ENCODE assay signal across 8 mouse cellular contexts in genomic region chr13:94975828-94976218, GRCm38 (mm10). TPM values are rescaled to one million over a fixed set of nuclear protein-coding genes. Genes with fewer than 3 reads are reported as not detected.
DNase-seq lines count a peak whose midpoint lies in the region; ATAC-seq and TF ChIP-seq lines count a peak whose summit lies in the region.

No protein-coding gene starts in this region.

- ATAC-seq in embryonic facial prominence, embryonic 15.5 days (ENCODE audit: insufficient number of reproducible peaks, low FRiP score, low TSS enrichment, low read depth): no peak
- peak; percentile 55 for ATAC-seq in intestine, embryonic 16.5 days
- peak; percentile 12; the same call in 1 of the 2 replicates for ATAC-seq in neural tube, embryonic 14.5 days (ENCODE audit: low read depth)
- ATAC-seq in megakaryocyte-erythroid progenitor cell, adult 5-6 weeks (replicated peaks; ENCODE audit: low FRiP score, low TSS enrichment, poor library complexity, severe bottlenecking): no peak; the same call in 1 of the 2 replicates

- no peak for TF ChIP-seq CTCF in liver, adult 2 months (IDR thresholded peaks at IDR 0.05; ENCODE audit: low read depth, low read length)

- H3K36me3 ChIP-seq in liver, adult 2 months (ENCODE audit: control insufficient read depth, insufficient read depth, low read length): 0 out of 2 replicates have a peak, but pooled peaks cover under 1% of the 10 kb centered on the region
- peaks cover 3% of the 10 kb centered on the region; the same call in 1 of the 2 replicates for H3K36me3 ChIP-seq in embryonic facial prominence, embryonic 15.5 days
- no peaks in the 10 kb centered on the region for H3K36me3 ChIP-seq in intestine, embryonic 16.5 days (ENCODE audit: control insufficient read depth, insufficient read depth, low read length)
- no peaks in the 10 kb centered on the region for H3K36me3 ChIP-seq in neural tube, embryonic 14.5 days (ENCODE audit: control insufficient read depth, insufficient read depth, low read length)

- no peaks in the 10 kb centered on the region for H3K9me3 ChIP-seq in embryonic facial prominence, embryonic 15.5 days (replicated peaks)
- H3K9me3 ChIP-seq in intestine, embryonic 16.5 days (ENCODE audit: control insufficient read depth, low read length): no peaks in the 10 kb centered on the region
- H3K9me3 ChIP-seq in neural tube, embryonic 14.5 days (ENCODE audit: control insufficient read depth, low read length): no peaks in the 10 kb centered on the region

- H3K4me3 ChIP-seq in liver, adult 2 months (ENCODE audit: insufficient read depth, low read depth, low read length): peak overlapping the region; percentile 92; the same call in 1 of the 2 replicates
- peak overlapping the region; percentile 73 for H3K4me3 ChIP-seq in embryonic facial prominence, embryonic 15.5 days (replicated peaks)
- peak overlapping the region; percentile 76 for H3K4me3 ChIP-seq in intestine, embryonic 16.5 days (ENCODE audit: low read length)
- peak overlapping the region; percentile 72; the same call in 1 of the 2 replicates for H3K4me3 ChIP-seq in neural tube, embryonic 14.5 days (ENCODE audit: low read depth, low read length)

- peak overlapping the region; percentile 47 for H3K4me2 ChIP-seq in embryonic facial prominence, embryonic 15.5 days (replicated peaks)
- H3K4me2 ChIP-seq in intestine, embryonic 16.5 days (ENCODE audit: low read depth, low read length): peak overlapping the region; percentile 61
- H3K4me2 ChIP-seq in neural tube, embryonic 14.5 days (ENCODE audit: low read depth, low read length): peak overlapping the region; percentile 39

- 28% methylated on average over 9 of the region's 9 CpGs for WGBS in liver, adult 2 months
- WGBS in embryonic facial prominence, embryonic 15.5 days: 20% methylated on average over 9 of the region's 9 CpGs
- 13% methylated on average over 9 of the region's 9 CpGs for WGBS in intestine, embryonic 16.5 days
- WGBS in neural tube, embryonic 14.5 days: 34% methylated on average over 9 of the region's 9 CpGs

- no peak overlapping the region for H3K27ac ChIP-seq in liver, adult 2 months (replicated peaks; ENCODE audit: insufficient read depth, low read depth, low read length)
- H3K27ac ChIP-seq in embryonic facial prominence, embryonic 15.5 days (replicated peaks): peak overlapping the region; percentile 98
- peak overlapping the region; percentile 99 for H3K27ac ChIP-seq in intestine, embryonic 16.5 days (ENCODE audit: low read length)
- no peak overlapping the region; the same call in 1 of the 2 replicates for H3K27ac ChIP-seq in neural tube, embryonic 14.5 days (ENCODE audit: low read depth, low read length)

- peak overlapping the region; percentile 54 for H3K9ac ChIP-seq in liver, adult 2 months (ENCODE audit: low read depth, low read length)
- H3K9ac ChIP-seq in embryonic facial prominence, embryonic 15.5 days: peak overlapping the region; percentile 93; the same call in 1 of the 2 replicates
- H3K9ac ChIP-seq in intestine, embryonic 16.5 days (ENCODE audit: low read depth, low read length): peak overlapping the region; percentile 97
- peak overlapping the region; percentile 28; the same call in 1 of the 2 replicates for H3K9ac ChIP-seq in neural tube, embryonic 14.5 days (replicated peaks; ENCODE audit: low read depth, low read length)

- TF ChIP-seq POLR2A in liver, adult 2 months (IDR thresholded peaks at IDR 0.05; ENCODE audit: extremely low read depth, insufficient read depth, low read length): no peak

- peaks cover 1% of the 10 kb centered on the region; the same call in 1 of the 2 replicates for H3K4me1 ChIP-seq in liver, adult 2 months (ENCODE audit: control insufficient read depth, insufficient read depth, low read length)
- H3K4me1 ChIP-seq in embryonic facial prominence, embryonic 15.5 days: peaks cover 14% of the 10 kb centered on the region
- peaks cover 14% of the 10 kb centered on the region for H3K4me1 ChIP-seq in intestine, embryonic 16.5 days (ENCODE audit: control insufficient read depth, insufficient read depth, low read length)
- H3K4me1 ChIP-seq in neural tube, embryonic 14.5 days (ENCODE audit: control insufficient read depth, insufficient read depth, low read length): 0 out of 2 replicates have a peak, but pooled peaks cover 7% of the 10 kb centered on the region

- no peak for DNase-seq in liver, adult 2 months (ENCODE audit: extremely low read depth, low read depth, low spot score)
- DNase-seq in liver: no peak
- DNase-seq in right cerebral cortex, postnatal 14 days: no peak
- no peak for DNase-seq in thymus, adult 18-20 months

- H3K27me3 ChIP-seq in liver, adult 2 months (ENCODE audit: control insufficient read depth, insufficient read depth, low read length): no peaks in the 10 kb centered on the region
- H3K27me3 ChIP-seq in embryonic facial prominence, embryonic 15.5 days: no peaks in the 10 kb centered on the region
- H3K27me3 ChIP-seq in intestine, embryonic 16.5 days (replicated peaks; ENCODE audit: control insufficient read depth, insufficient read depth, low read length): no peaks in the 10 kb centered on the region
- no peaks in the 10 kb centered on the region for H3K27me3 ChIP-seq in neural tube, embryonic 14.5 days (ENCODE audit: control insufficient read depth, insufficient read depth, low read length)

- H3K79me2 ChIP-seq in liver, adult 2 months (ENCODE audit: control insufficient read depth, insufficient read depth, low read length): no peaks in the 10 kb centered on the region

RNA-seq across cellular contexts. Expression of gene Wdr41, which starts 0.3 kb away (rescaled TPM):
- total RNA-seq in liver, adult 2 months (2014; rRNA removed): 8.9 and 10.1 TPM in 2 replicates
- polyA plus RNA-seq in liver, adult 2 months (2012; rRNA removed): 5.0 and 6.1 TPM in 2 replicates
- polyA plus RNA-seq in embryonic facial prominence, embryonic 15.5 days (2015; fragmentation: Nextera tagmentation; extraction: Ambion mirVana): 26.4 and 27.0 TPM in 2 replicates
- 18.4 and 19.6 TPM in 2 replicates for polyA plus RNA-seq in intestine, embryonic 16.5 days (2015; fragmentation: Nextera tagmentation; extraction: Ambion mirVana)
- 28.8 and 31.6 TPM in 2 replicates for polyA plus RNA-seq in neural tube, embryonic 14.5 days (2014; fragmentation: Nextera tagmentation; extraction: Ambion mirVana)
- total RNA-seq in megakaryocyte-erythroid progenitor cell, adult 5-6 weeks (2014; fragmentation: Nextera tagmentation): 18.2 and 20.8 TPM in 2 replicates
- 8.9 and 12.7 TPM in 2 replicates for total RNA-seq in megakaryocyte-erythroid progenitor cell, adult 5-6 weeks (2017)

Comparison
In these comparisons a context has a peak if more than half of its experiments do, and no peak if none do; other contexts are left out.
1. H3K27ac ChIP-seq: peak in embryonic facial prominence, embryonic 15.5 days (single experiment) and intestine, embryonic 16.5 days (single experiment); none in liver, adult 2 months (single experiment) and neural tube, embryonic 14.5 days (single experiment).
2. H3K9ac ChIP-seq: peak in every context shown above with its lines; median percentile 97 in intestine, embryonic 16.5 days; 93 in embryonic facial prominence, embryonic 15.5 days; 54 in liver, adult 2 months; 28 in neural tube, embryonic 14.5 days.
3. ATAC-seq: peak in intestine, embryonic 16.5 days (single experiment) and neural tube, embryonic 14.5 days (single experiment); none in embryonic facial prominence, embryonic 15.5 days (single experiment) and megakaryocyte-erythroid progenitor cell, adult 5-6 weeks (single experiment).
4. Peak in every context shown above with its lines, with median percentiles within 50 percentile points of each other: H3K4me3 ChIP-seq and H3K4me2 ChIP-seq.